Mouse (Mus musculus): ENCODE measurements around the gene Rd3. TPM values are rescaled to one million over a fixed set of nuclear protein-coding genes. Genes with fewer than 3 reads are reported as not detected.

Gene Rd3
- polyA plus RNA-seq, 1 experiment from 2014 or later: 0.60 TPM

- 90% methylated on average over 7 of the region's 7 CpGs for WGBS
- H3K4me2 ChIP-seq (replicated peaks): no peak overlapping the region
These were observed 18.7 kb downstream of the Rd3 start for GRCm38 (mm10) chr1:191995916-191996315.

GRCm38 (mm10) chr1:191996621-191997185 is 19.5 kb downstream of the Rd3 start:
- Histone ChIP-seq H3K9ac (no peak overlapping the region), H3K4me3 (no peak overlapping the region), H3K9me3 (no peaks in the 10 kb centered on the region), H3K27ac (no peak overlapping the region), H3K36me3 (peaks cover 38% of the 10 kb centered on the region), H3K4me2 (replicated peaks) (no peak overlapping the region), H3K4me1 (0 out of 2 replicates have a peak, but pooled peaks cover 4% of the 10 kb centered on the region), H3K27me3 (no peaks in the 10 kb centered on the region)
- WGBS: 92% methylated on average over 8 of the region's 8 CpGs
- ATAC-seq (ENCODE audit: low FRiP score, low read depth): no peak

More at GRCm38 (mm10) chr1:191995916-191996315, 18.7 kb downstream of the Rd3 start:
- Histone ChIP-seq H3K4me3 (no peak overlapping the region), H3K9ac (no peak overlapping the region), H3K27me3 (no peaks in the 10 kb centered on the region), H3K27ac (no peak overlapping the region), H3K4me1 (0 out of 2 replicates have a peak, but pooled peaks cover 4% of the 10 kb centered on the region), H3K9me3 (no peaks in the 10 kb centered on the region), H3K36me3 (peaks cover 37% of the 10 kb centered on the region)
- ATAC-seq (ENCODE audit: low FRiP score, low read depth): no peak

- no peak overlapping the region for H3K4me3 ChIP-seq
- H3K9me3 ChIP-seq: no peaks in the 10 kb centered on the region
- H3K27ac ChIP-seq: no peak overlapping the region
- H3K4me2 ChIP-seq (replicated peaks): no peak overlapping the region
- no peak overlapping the region for H3K9ac ChIP-seq
- no peaks in the 10 kb centered on the region for H3K27me3 ChIP-seq
- peaks cover 38% of the 10 kb centered on the region for H3K36me3 ChIP-seq
- H3K4me1 ChIP-seq: no peaks in the 10 kb centered on the region
- no peak for ATAC-seq (ENCODE audit: low FRiP score, low read depth)
These were observed 21.9 kb downstream of the Rd3 start for GRCm38 (mm10) chr1:191999022-191999421.

Small RNA genes lying within 50 kb of the gene (microRNA-seq; reads per million reads assigned to microRNA genes)
- gene Mir3473c: not detected

Other genes with a start within 250 kb of the Rd3 start
- 28.4 and 31.2 TPM in 2 replicates for gene Nek2, start 155.9 kb upstream of the Rd3 start, polyA plus RNA-seq (2015; fragmentation: Nextera tagmentation; extraction: Ambion mirVana)
- gene Slc30a1, start 70.6 kb upstream of the Rd3 start, polyA plus RNA-seq (2015; fragmentation: Nextera tagmentation; extraction: Ambion mirVana): 1.7 and 2.5 TPM in 2 replicates
- 16.2 and 18.7 TPM in 2 replicates for gene Traf5, start 115.2 kb downstream of the Rd3 start, polyA plus RNA-seq (2015; fragmentation: Nextera tagmentation; extraction: Ambion mirVana)
- gene Rcor3, start 160.7 kb downstream of the Rd3 start, polyA plus RNA-seq (2015; fragmentation: Nextera tagmentation; extraction: Ambion mirVana): 30.1 and 30.4 TPM in 2 replicates
- 0.47 and 0.60 TPM in 2 replicates for gene Kcnh1, start 213.4 kb downstream of the Rd3 start, polyA plus RNA-seq (2015; fragmentation: Nextera tagmentation; extraction: Ambion mirVana)

All from limb, embryonic 13.5 days (tissue).